Mouse (Mus musculus) ZHBTc4 (cell line): ENCODE results near the gene H2-DMb2.

Experiments used
- DNase-seq: peaks from one replicate; pipeline ENCODE4 v3.0.0-alpha.2; 2011; ENCODE audit warnings: low read depth, low spot score

The H2-DMb2 gene

DNA sequence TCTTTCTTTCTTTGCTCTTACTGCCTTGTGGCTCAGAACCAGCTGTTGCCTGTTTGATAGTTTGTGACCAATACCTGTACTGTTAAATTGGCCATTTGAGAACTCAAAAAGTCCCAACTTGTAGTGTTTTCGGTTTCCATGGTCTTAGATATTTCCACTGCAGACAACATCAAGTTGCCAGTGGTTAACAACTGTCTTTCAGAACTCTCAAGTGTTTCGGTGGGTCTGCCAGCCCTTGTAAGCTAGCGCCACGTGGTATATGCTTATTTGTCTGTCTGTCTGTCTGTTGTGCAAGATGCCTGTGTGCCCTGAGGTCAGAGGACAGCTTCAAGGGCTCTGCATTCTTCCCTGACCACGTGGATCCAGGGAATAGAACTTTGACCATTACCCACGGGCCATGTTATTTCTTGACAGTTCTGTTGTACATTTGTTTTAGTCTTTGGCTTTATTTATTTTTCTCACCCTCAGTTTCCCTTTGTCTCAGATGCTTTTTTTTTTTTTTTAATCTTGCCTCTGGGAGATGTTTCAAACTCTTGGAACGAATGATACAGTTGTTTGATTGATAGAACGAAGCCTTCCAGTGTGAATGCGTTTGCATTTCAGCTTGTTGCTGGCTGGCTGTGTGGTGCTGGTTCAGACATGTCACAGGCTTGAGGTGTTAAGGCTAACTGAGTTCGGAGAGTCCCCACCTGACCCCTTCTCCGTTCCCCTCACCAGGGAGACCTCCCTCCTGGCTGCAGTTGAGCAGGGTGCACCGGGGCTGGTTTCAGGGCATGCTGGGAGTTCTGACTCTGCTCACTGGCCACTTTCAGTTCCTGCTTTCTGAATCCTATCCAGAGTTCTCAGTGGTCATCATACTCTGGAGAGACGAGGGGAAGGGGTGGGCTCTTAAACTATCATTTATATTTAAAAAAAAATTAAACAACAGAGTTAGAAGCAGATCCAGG lies 37.1 kb downstream of the H2-DMb2 start:
- no peak for DNase-seq

GRCm38 (mm10) chr17:34183564-34184219 lies 40.6 kb downstream of the H2-DMb2 start:
- no peak for DNase-seq

DNA sequence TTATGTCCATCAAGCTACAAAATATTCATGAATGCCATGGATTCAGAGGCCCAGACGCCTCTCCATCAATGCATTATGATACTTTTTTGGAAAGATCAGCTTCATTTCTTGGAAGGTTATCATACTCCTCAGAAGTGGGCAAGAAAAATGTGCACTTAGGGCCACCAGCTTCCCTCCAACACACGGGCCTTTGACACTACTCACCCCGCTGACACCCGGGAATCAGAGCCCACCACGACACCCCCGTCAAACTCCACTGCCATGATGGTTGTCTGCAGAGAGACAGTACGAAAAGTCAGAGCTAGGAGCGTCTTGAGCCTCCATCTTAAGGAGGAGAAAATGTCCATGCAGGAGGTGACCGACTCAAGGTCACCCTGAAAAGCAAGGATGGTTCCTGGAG lies 42.4 kb downstream of the H2-DMb2 start:
- no peak for DNase-seq

DNA sequence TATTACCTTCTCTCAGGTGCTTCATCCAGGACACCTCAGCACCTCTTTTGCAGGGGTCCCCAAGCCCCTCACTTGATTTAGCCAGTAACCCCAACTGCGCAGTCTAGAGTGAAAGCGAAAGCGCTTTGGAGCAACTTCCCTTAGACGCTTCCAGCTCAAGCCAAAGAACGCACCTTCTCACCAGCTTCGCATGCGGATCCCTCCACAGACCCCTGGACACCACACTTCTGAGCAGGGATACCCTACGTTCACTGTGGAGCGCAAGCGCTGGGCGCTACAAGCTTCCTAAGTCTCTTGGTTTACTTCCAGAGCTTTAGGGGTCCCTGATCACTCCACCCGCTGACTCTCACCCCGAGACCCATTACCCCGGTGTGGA lies 43.8 kb downstream of the H2-DMb2 start:
- no peak for DNase-seq

- DNase-seq: peak; percentile 98
Observed at GRCm38 (mm10) chr17:34187261-34187916, 44.3 kb downstream of the H2-DMb2 start, which contains the start of the genes Tap1 and Psmb9. Gene Tap1 (plus strand): TSS chr17:34187553. Gene Psmb9 (minus strand): TSS chr17:34187764.

GRCm38 (mm10) chr17:34188010-34188409 lies 44.9 kb downstream of the H2-DMb2 start:
- no peak for DNase-seq

DNA sequence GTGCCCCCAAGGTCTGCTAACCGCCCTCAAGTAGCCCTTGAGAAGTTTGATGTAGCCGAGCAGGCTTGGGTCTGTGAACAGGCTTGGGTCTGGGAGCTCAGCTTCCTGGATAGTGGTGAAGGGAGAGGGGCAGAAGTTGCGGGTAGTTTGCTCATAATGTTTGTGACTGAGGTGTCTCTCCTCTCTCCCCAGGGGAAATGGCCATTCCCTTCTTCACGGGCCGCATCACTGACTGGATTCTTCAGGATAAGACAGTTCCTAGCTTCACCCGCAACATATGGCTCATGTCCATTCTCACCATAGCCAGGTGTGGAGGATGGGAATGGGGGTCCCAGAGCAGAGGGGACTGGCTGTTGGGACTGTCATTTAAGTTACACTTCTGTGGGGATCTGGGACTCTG lies 45.9 kb downstream of the H2-DMb2 start:
- no peak for DNase-seq

GRCm38 (mm10) chr17:34192852-34193251 lies 49.7 kb downstream of the H2-DMb2 start:
- DNase-seq: peak; percentile 23

DNA sequence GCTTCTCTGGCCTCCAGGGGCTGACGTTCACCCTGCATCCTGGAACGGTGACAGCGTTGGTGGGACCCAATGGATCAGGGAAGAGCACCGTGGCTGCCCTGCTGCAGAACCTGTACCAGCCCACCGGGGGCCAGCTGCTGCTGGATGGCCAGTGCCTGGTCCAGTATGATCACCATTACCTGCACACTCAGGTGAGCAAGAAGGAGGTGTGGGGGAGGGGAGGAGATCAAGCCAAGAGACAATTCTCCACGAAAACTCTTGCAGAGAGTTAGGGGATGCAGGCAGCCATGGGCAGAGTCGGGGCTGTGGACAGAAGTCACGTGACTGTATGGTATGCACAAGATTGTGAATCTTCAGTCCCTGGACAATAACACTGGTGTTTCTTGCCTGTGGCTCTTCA lies 50.4 kb downstream of the H2-DMb2 start:
- no peak for DNase-seq

- no peak for DNase-seq
Observed at GRCm38 (mm10) chr17:34194723-34195122, 51.6 kb downstream of the H2-DMb2 start.

DNA sequence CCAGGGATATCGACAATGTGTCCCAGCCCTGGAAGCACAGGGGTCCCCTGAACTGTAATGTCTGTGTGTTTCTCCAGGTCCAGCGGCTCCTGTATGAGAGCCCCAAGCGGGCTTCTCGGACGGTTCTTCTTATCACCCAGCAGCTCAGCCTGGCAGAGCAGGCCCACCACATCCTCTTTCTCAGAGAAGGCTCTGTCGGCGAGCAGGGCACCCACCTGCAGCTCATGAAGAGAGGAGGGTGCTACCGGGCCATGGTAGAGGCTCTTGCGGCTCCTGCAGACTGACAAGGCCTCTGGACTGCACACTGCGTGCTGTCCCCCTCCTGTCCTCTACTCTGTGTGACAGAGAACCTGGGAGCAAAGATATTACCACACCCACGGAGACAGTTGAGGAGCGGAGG lies 53.4 kb downstream of the H2-DMb2 start:
- DNase-seq: no peak

GRCm38 (mm10) chr17:34196941-34197894 lies 54.1 kb downstream of the H2-DMb2 start, which contains the start of gene Psmb8:
Gene Psmb8 (plus strand): TSS chr17:34197721.
- peak; percentile 83 for DNase-seq

GRCm38 (mm10) chr17:34197904-34198520 lies 54.9 kb downstream of the H2-DMb2 start:
- DNase-seq: peak; percentile 35

DNA sequence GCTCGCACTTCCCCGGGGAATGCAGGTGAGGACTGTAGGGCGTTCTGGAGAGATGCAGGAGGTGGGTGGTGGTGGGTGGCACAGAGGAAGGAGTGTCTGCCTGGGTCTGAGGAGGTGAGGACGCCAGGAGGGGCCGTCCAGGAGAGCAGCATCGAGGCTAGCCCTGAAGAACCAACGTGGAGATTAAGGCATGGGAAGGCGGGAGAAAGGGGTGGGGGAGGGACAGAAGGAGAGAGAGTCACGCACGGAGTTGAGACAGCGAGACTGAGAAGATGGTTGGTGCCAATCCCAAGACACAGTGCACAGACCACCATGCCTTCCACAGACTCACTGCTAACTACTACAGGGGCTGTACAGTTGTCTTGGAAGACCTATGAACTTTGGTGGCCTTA lies 55.4 kb downstream of the H2-DMb2 start:
- no peak for DNase-seq

GRCm38 (mm10) chr17:34199050-34199619 lies 56.0 kb downstream of the H2-DMb2 start:
- DNase-seq: no peak

DNA sequence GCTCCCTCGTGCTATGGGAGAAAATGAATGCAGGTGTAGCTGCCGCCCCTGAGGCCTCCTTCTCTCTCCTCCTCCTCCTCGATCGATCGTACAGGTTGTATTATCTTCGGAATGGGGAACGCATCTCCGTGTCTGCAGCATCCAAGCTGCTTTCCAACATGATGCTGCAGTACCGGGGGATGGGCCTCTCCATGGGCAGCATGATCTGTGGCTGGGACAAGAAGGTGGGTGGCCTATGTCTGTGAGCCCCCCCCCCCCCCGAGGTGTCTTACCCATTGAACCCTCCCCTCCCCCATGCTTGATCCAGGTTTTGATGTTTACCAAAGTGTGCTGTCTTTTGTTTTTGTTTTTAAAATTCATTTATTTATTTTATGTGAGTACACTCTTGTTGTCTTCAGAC lies 56.9 kb downstream of the H2-DMb2 start:
- no peak for DNase-seq

GRCm38 (mm10) chr17:34200772-34201505 lies 57.8 kb downstream of the H2-DMb2 start:
- no peak for DNase-seq
